Mouse (Mus musculus) MEL (cell line): ENCODE measurements at regions not wholly inside any gene's neighbourhood (a gene's known extent, or its start where the extent isn't known, plus 50 kb on each side); places are given as distances from the start of the nearest gene placed in this dataset.

Experiments used
- DNase-seq: peaks from one replicate; pipeline ENCODE4 v3.0.0; 2011; ENCODE audit warnings: low read depth, low spot score
- H3K27ac ChIP-seq: 2 replicates; pipeline ENCODE4 v1.5.1; 2012; ENCODE audit warnings: low read depth, mild to moderate bottlenecking, control low read depth, low read length, moderate library complexity; ENCODE audit not compliant: control insufficient read depth
- H3K27me3 ChIP-seq, 2 experiments: fragments of 150-350 bp in 1 of 2; sonication (generic) in 1 of 2; 2 replicates each; pipeline ENCODE4 v1.6.1; 2012; ENCODE audit warnings: low read length in 2 of 2, mild to moderate bottlenecking in 2 of 2, improper control_type of control experiment in 1 of 2, moderate library complexity in 1 of 2; ENCODE audit not compliant: insufficient read depth in 2 of 2, control insufficient read depth in 1 of 2
- H3K36me3 ChIP-seq, 2 experiments: 2 replicates each; pipeline ENCODE4 v1.6.1; 2012 to 2014; ENCODE audit warnings: low read length in 2 of 2, improper control_type of control experiment in 1 of 2, inconsistent platforms in 1 of 2, mild to moderate bottlenecking in 1 of 2; ENCODE audit not compliant: insufficient read depth in 2 of 2, control insufficient read depth in 1 of 2
- H3K4me1 ChIP-seq, 2 experiments: fragments of 150-350 bp in 1 of 2; sonication (generic) in 1 of 2; 2 replicates each; pipeline ENCODE4 v1.6.1; 2012; ENCODE audit warnings: low read length in 2 of 2, improper control_type of control experiment in 1 of 2, mild to moderate bottlenecking in 1 of 2; ENCODE audit not compliant: insufficient read depth in 2 of 2, control insufficient read depth in 1 of 2
- H3K4me3 ChIP-seq, 2 experiments: fragments of 150-350 bp in 1 of 2; sonication (generic) in 1 of 2; 2 replicates each; pipeline ENCODE4 v1.5.1; 2012; ENCODE audit warnings: low read depth in 2 of 2, low read length in 2 of 2, mild to moderate bottlenecking in 2 of 2, moderate library complexity in 2 of 2, control low read depth in 1 of 2, improper control_type of control experiment in 1 of 2; ENCODE audit not compliant: control insufficient read depth in 1 of 2, insufficient read depth in 1 of 2
- H3K79me2 ChIP-seq: 2 replicates; pipeline ENCODE4 v1.6.1; 2012; ENCODE audit warnings: mild to moderate bottlenecking, low read length, moderate library complexity; ENCODE audit not compliant: control insufficient read depth, poor library complexity, insufficient read depth
- H3K9ac ChIP-seq: 2 replicates; pipeline ENCODE4 v1.6.1; 2012; ENCODE audit warnings: low read depth, mild to moderate bottlenecking, control low read depth, low read length, moderate library complexity; ENCODE audit not compliant: control insufficient read depth, poor library complexity, severe bottlenecking
- H3K9me3 ChIP-seq: fragments of 150-350 bp; sonication (generic); replicated peaks from 2 replicates; pipeline ENCODE4 v1.6.1; 2012; ENCODE audit warnings: mild to moderate bottlenecking, low read length, improper control_type of control experiment, moderate library complexity; ENCODE audit not compliant: insufficient read depth
- CHD1 ChIP-seq: IDR thresholded peaks from 2 replicates; pipeline ENCODE4 v1.6.1; 2012; ENCODE audit warnings: low read depth, mild to moderate bottlenecking, inconsistent platforms, low read length, improper control_type of control experiment
- CHD2 ChIP-seq: IDR thresholded peaks from 2 replicates; pipeline ENCODE4 v1.6.1; 2011; ENCODE audit warnings: low read length, improper control_type of control experiment
- CTCF ChIP-seq, 3 experiments: IDR thresholded peaks in 2 of 3; conservative IDR thresholded peaks in 1 of 3; 2 replicates each; pipeline ENCODE4 v1.5.1; 2011 to 2012; ENCODE audit warnings: low read length in 3 of 3, low read depth in 2 of 3, mild to moderate bottlenecking in 2 of 3, improper control_type of control experiment in 1 of 3, inconsistent platforms in 1 of 3, mixed read lengths in 1 of 3, moderate library complexity in 1 of 3; ENCODE audit not compliant: control insufficient read depth in 1 of 3, insufficient read depth in 1 of 3, poor library complexity in 1 of 3, severe bottlenecking in 1 of 3
- EP300 ChIP-seq, 2 experiments: IDR thresholded peaks; 2 replicates each; pipeline ENCODE4 v1.6.1; 2011; ENCODE audit warnings: improper control_type of control experiment in 2 of 2, low read length in 2 of 2, low read depth in 1 of 2, mild to moderate bottlenecking in 1 of 2
- ETS1 ChIP-seq: IDR thresholded peaks from 2 replicates; pipeline ENCODE4 v1.6.1; 2012; ENCODE audit warnings: low read depth, mild to moderate bottlenecking, inconsistent platforms, low read length, improper control_type of control experiment, moderate library complexity
- GATA1 ChIP-seq: IDR thresholded peaks from 2 replicates; pipeline ENCODE4 v1.6.1; 2011; ENCODE audit warnings: low read depth, low read length, improper control_type of control experiment
- JUND ChIP-seq: IDR thresholded peaks from 2 replicates; pipeline ENCODE4 v1.6.1; 2011; ENCODE audit warnings: low read depth, mild to moderate bottlenecking, improper control_type of control experiment, low read length
- KAT2A ChIP-seq: conservative IDR thresholded peaks from 2 replicates; pipeline ENCODE4 v1.6.1; 2012; ENCODE audit warnings: low read depth, low read length, improper control_type of control experiment, inconsistent platforms
- MAFK ChIP-seq: IDR thresholded peaks from 2 replicates; pipeline ENCODE4 v1.6.1; 2011; ENCODE audit warnings: low read depth, mild to moderate bottlenecking, low read length, improper control_type of control experiment, borderline replicate concordance
- MAX ChIP-seq: IDR thresholded peaks from 2 replicates; pipeline ENCODE4 v1.6.1; 2011; ENCODE audit warnings: low read length, improper control_type of control experiment
- MEF2A ChIP-seq: IDR thresholded peaks from 2 replicates; pipeline ENCODE4 v1.6.1; 2014; ENCODE audit warnings: low read depth, mild to moderate bottlenecking, inconsistent platforms, low read length, improper control_type of control experiment; ENCODE audit not compliant: poor library complexity, insufficient replicate concordance, severe bottlenecking; ENCODE audit errors: extremely low read depth
- MYC ChIP-seq: IDR thresholded peaks from 2 replicates; pipeline ENCODE4 v1.6.1; 2011; ENCODE audit warnings: low read depth, mild to moderate bottlenecking, low read length, improper control_type of control experiment, moderate library complexity
- NRF1 ChIP-seq: IDR thresholded peaks from 2 replicates; pipeline ENCODE4 v1.6.1; 2014; ENCODE audit warnings: low read depth, mild to moderate bottlenecking, inconsistent platforms, low read length, improper control_type of control experiment, moderate library complexity; ENCODE audit not compliant: poor library complexity, insufficient read depth, severe bottlenecking
- POLR2A ChIP-seq, 2 experiments: IDR thresholded peaks; 2 replicates each; pipeline ENCODE4 v1.6.1; 2011 to 2012; ENCODE audit warnings: low read length in 2 of 2, mild to moderate bottlenecking in 2 of 2, control low read depth in 1 of 2, improper control_type of control experiment in 1 of 2, low read depth in 1 of 2, moderate library complexity in 1 of 2; ENCODE audit not compliant: control insufficient read depth in 1 of 2, insufficient read depth in 1 of 2, poor library complexity in 1 of 2
- POLR2AphosphoS2 ChIP-seq: IDR thresholded peaks from 2 replicates; pipeline ENCODE4 v1.6.1; 2011; ENCODE audit warnings: low read length, improper control_type of control experiment
- POLR2AphosphoS5 ChIP-seq: IDR thresholded peaks from 2 replicates; pipeline ENCODE4 v1.6.1; 2012; ENCODE audit warnings: low read depth, borderline replicate concordance, mild to moderate bottlenecking, inconsistent platforms, low read length, moderate library complexity, mixed read lengths
- SMC3 ChIP-seq: IDR thresholded peaks from 2 replicates; pipeline ENCODE4 v1.6.1; 2011; ENCODE audit warnings: low read depth, low read length, improper control_type of control experiment
- TCF12 ChIP-seq: IDR thresholded peaks from 2 replicates; pipeline ENCODE4 v1.6.1; 2014; ENCODE audit warnings: low read depth, mild to moderate bottlenecking, inconsistent platforms, low read length, improper control_type of control experiment, moderate library complexity
- ZC3H11A ChIP-seq: IDR thresholded peaks from 2 replicates; pipeline ENCODE4 v1.6.1; 2012; ENCODE audit warnings: low read depth, mild to moderate bottlenecking, inconsistent platforms, low read length, improper control_type of control experiment
- ZKSCAN1 ChIP-seq: IDR thresholded peaks from 2 replicates; pipeline ENCODE4 v1.6.1; 2012; ENCODE audit warnings: low read depth, mild to moderate bottlenecking, inconsistent platforms, low read length, improper control_type of control experiment, moderate library complexity
- ZMIZ1 ChIP-seq: IDR thresholded peaks from 2 replicates; pipeline ENCODE4 v1.6.1; 2012; ENCODE audit warnings: low read depth, mild to moderate bottlenecking, inconsistent platforms, low read length, improper control_type of control experiment, moderate library complexity

- no peak for TF ChIP-seq MEF2A
- TF ChIP-seq, all 39 proteins: peak for 0
- no peak overlapping the region for H3K4me3 ChIP-seq
- H3K9me3 ChIP-seq: no peaks in the 10 kb centered on the region
- no peak for DNase-seq
- H3K4me1 ChIP-seq: no peaks in the 10 kb centered on the region
- no peak overlapping the region for H3K27ac ChIP-seq
- H3K27me3 ChIP-seq: no peaks in the 10 kb centered on the region
- no peak overlapping the region for H3K9ac ChIP-seq
- no peaks in the 10 kb centered on the region for H3K36me3 ChIP-seq
- H3K79me2 ChIP-seq: no peaks in the 10 kb centered on the region
These were observed 1914.7 kb downstream of the Efna5 start for GRCm38 (mm10) chr17:60966401-60966800.

DNA sequence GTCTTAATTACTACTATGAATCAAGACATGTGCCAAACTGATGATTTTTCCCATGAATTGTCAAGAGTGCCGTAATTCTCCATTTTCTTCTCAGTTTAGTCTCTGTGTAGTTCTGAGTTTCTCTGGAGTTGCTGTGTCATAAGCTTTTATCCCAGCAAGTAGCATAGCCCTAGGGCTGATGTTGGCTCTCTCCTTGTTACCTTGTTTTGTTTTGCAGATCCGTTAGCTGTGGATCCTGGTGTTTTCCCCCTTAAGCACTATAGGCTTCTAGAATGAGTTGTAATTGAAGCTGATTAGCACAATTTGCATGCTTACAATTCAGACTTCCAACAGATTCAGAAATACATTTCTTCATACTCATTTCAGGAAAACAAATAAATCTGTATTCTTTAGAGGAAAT, 1915.5 kb downstream of the Efna5 start:
- no peak overlapping the region for H3K9ac ChIP-seq
- H3K36me3 ChIP-seq: no peaks in the 10 kb centered on the region
- no peaks in the 10 kb centered on the region for H3K79me2 ChIP-seq
- no peak for DNase-seq
- no peak overlapping the region for H3K27ac ChIP-seq
- H3K9me3 ChIP-seq: no peaks in the 10 kb centered on the region
- no peaks in the 10 kb centered on the region for H3K27me3 ChIP-seq
- TF ChIP-seq MAX: no peak
- no peak for TF ChIP-seq ZC3H11A
- no peak for TF ChIP-seq CHD2
- TF ChIP-seq POLR2A (IDR thresholded peaks at IDR 0.05; ENCODE audit: control insufficient read depth in 1 of 2, insufficient read depth in 1 of 2, low read depth in 1 of 2, low read length in 2 of 2, poor library complexity in 1 of 2): no peak
- TF ChIP-seq ETS1: no peak
- TF ChIP-seq MEF2A: no peak
- no peak for TF ChIP-seq ZKSCAN1
- TF ChIP-seq POLR2AphosphoS2: no peak
- TF ChIP-seq GATA1: no peak
- no peak for TF ChIP-seq KAT2A
- TF ChIP-seq NRF1: no peak
- no peak for TF ChIP-seq POLR2AphosphoS5
- TF ChIP-seq, all 39 proteins: peak for 0
- H3K4me1 ChIP-seq: no peaks in the 10 kb centered on the region
- no peak overlapping the region for H3K4me3 ChIP-seq

GRCm38 (mm10) chr17:60951464-60951863, 1929.7 kb downstream of the Efna5 start:
- Histone ChIP-seq H3K9me3 (no peaks in the 10 kb centered on the region), H3K4me1 (no peaks in the 10 kb centered on the region; a peak in 1 of 4 replicates), H3K9ac (no peak overlapping the region), H3K27me3 (no peaks in the 10 kb centered on the region), H3K36me3 (no peaks in the 10 kb centered on the region)
- TF ChIP-seq MYC (no peak), SMC3 (no peak), TCF12 (no peak), ZMIZ1 (no peak), ETS1 (no peak), JUND (no peak), CHD1 (no peak), ZC3H11A (no peak), MAFK (no peak), CTCF (IDR thresholded peaks at IDR 0.05 in 2 of 3, conservative IDR thresholded peaks at IDR 0.05 in 1 of 3; ENCODE audit: control insufficient read depth in 1 of 3, insufficient read depth in 1 of 3, low read depth in 2 of 3, low read length in 3 of 3, poor library complexity in 1 of 3, severe bottlenecking in 1 of 3) (no peak), EP300 (IDR thresholded peaks at IDR 0.05; ENCODE audit: low read depth in 1 of 2, low read length in 2 of 2) (no peak)
- TF ChIP-seq, all 39 proteins: peak for 0
- no peak for DNase-seq
- Histone ChIP-seq H3K27ac (no peak overlapping the region), H3K79me2 (no peaks in the 10 kb centered on the region), H3K4me3 (no peak overlapping the region)
